Mouse (Mus musculus) C2C12 (cell line): ENCODE data around the gene Eri2.

Experiments used
- CEBPB ChIP-seq: IDR thresholded peaks from one replicate; pipeline ENCODE4 v1.6.1; 2011; ENCODE audit warnings: low read depth, mild to moderate bottlenecking, control low read depth, moderate library complexity
- CTCF ChIP-seq: IDR thresholded peaks from one replicate; pipeline ENCODE4 v1.5.1; 2011; ENCODE audit not compliant: control insufficient read depth, insufficient read depth, insufficient read length
- FOSL1 ChIP-seq: IDR thresholded peaks from one replicate; pipeline ENCODE4 v1.8.0; 2011; ENCODE audit warnings: mild to moderate bottlenecking, low read length; ENCODE audit not compliant: poor library complexity, insufficient read depth, severe bottlenecking
- MAX ChIP-seq: IDR thresholded peaks from one replicate; pipeline ENCODE4 v1.6.1; 2011; ENCODE audit warnings: mild to moderate bottlenecking, control low read depth
- MYOD1 ChIP-seq: IDR thresholded peaks from one replicate; pipeline ENCODE4 v1.6.1; 2011; ENCODE audit warnings: low read depth; ENCODE audit not compliant: control insufficient read depth, insufficient read length
- MYOG ChIP-seq: IDR thresholded peaks from one replicate; pipeline ENCODE4 v1.6.1; 2011; ENCODE audit not compliant: control insufficient read depth, insufficient read length; ENCODE audit errors: extremely low read depth
- USF1 ChIP-seq: IDR thresholded peaks from one replicate; pipeline ENCODE4 v1.6.1; 2011; ENCODE audit warnings: low read depth, mild to moderate bottlenecking, control low read depth, moderate library complexity

- TF ChIP-seq CTCF (no peak), CEBPB (no peak), MAX (no peak), MYOG (no peak), MYOD1 (no peak), USF1 (no peak), FOSL1 (no peak)
Observed at GRCm38 (mm10) chr7:119835371-119835770, 41.5 kb upstream of the Eri2 start.
